Mouse (Mus musculus) frontal cortex, adult (tissue): Measurements from ENCODE around the gene Epn2.

Source experiments
- ATAC-seq: cut with Nextera tagmentation; 2 replicates; pipeline ENCODE4 v1.9.2; 2017; ENCODE audit warnings: mild to moderate bottlenecking, moderate library complexity, mixed read lengths; ENCODE audit not compliant: low TSS enrichment

Gene Epn2

DNA sequence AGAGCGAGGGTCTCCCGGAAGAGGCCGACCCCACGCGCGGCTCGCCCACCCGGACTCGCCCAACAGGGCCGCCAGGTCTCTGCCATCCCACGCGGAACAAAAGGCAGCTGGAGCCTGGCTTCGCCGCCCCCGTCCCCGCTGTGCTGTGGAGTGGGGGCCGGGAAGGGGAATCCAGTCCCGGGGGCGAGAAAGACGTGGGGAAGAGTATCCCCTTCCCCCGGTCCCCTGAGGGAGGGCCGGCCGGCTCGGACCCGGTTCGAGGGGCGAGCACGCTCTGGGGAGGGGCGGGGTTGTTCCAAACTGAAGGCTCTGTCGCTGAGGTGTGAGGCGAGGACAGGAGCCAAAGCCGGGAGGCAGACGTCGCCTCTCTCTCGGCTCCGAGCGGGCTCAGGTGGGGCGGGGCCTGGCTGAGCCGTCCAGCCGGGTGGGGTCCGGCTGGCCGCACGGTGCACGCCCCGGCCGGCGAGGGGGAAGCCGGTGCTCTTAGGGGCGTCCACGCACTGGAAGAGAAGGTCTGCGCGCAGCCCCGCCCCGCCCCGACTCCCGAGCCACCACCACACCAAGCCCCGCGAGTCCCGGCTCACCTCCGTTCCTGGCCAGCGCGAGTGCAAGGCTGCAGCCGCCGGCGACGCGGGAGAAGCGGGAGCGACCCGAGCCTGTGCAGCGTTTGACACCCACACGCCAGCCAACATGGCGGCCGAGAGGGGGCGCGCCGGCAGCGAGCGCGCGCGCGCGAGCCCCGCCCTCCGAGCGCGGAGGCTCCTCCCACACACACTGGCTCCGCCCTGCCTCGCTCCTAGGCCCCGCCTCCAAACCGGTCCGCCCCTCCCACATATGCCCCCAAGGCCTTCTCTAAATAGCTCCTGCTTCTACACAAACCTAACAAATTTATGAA, at the start of gene Epn2:
Gene Epn2 (minus strand): TSS at position 705 of the 895 bp plus-strand sequence.
- peak; percentile 75 for ATAC-seq

DNA sequence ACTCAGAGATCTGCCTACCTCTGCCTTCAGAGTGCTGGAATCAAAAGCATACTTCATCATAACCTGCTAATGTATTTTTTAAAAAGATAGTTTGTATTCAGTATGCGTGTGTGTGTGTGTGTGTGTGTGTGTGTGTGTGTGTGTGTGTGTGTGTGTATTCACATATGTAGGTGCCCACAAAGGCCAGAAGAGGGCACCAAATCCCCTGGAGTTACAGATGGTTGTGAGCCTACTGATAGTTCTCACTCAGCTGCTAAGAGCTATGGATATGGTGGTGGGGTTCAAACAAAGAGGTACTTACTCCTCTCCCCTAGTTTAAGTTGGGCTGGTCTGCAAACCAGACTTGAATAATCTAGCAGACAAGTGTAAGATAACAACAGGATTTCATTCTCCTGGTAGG, 47.0 kb upstream of the Epn2 start:
- no peak for ATAC-seq

DNA sequence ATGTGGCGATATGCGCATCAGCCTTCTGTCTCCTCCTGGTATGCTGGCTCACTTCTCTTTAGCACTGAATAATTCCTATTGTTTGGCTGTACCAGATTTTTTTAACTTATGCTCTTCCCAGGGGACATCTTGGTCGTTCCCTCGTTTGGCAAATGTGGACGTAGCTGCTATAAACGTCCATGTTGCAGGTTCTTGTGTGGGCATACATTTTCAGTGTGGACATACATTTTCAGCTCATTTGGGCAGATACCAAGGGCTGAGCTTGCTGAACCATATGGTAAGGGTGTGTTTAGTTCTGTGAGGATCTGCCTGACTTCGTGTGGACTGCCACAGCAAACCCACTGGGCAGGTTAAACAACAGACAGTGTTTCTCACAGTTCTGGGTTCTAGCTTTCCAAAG, 45.6 kb upstream of the Epn2 start:
- peak; percentile 76 for ATAC-seq

DNA sequence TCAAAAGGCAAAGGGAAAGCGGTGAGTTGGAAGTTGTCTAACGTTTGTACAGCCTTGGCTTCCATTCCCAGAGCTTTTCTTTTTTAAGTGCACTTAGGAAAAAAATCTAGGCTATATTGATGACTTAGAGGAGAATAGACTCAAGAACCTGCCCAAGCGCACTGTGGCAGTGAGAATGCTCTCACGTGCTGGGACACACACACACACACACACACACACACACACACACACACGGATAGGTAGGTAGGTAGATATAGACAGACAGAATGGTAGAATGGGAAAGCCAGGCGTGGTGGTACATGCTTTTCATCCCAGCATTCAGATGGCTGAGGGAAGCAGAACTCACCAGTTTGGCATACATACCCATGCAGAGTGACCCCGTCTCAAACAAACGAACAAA, 41.3 kb upstream of the Epn2 start:
- ATAC-seq: no peak

DNA sequence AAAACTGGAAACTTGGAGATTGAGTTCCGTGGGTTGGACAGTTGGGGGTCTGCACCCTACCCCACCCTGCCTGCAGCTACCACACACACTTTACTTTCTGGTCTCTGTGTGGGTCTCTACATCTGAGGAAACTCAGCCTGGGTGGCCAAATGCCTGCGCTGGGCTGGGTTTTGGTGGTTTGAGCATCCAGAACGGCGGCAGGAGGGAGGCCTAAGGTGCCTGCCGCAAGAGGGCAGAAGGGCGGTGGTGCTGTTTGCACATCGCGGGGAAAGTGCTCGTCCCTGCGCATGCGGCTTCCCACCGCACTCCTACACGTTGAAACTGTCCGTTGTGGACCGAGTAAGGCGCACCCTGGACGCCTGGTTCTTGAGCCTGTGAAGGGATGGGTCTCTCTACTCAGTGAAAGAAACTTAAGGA, 40.8 kb upstream of the Epn2 start:
- peak; percentile 75 for ATAC-seq

DNA sequence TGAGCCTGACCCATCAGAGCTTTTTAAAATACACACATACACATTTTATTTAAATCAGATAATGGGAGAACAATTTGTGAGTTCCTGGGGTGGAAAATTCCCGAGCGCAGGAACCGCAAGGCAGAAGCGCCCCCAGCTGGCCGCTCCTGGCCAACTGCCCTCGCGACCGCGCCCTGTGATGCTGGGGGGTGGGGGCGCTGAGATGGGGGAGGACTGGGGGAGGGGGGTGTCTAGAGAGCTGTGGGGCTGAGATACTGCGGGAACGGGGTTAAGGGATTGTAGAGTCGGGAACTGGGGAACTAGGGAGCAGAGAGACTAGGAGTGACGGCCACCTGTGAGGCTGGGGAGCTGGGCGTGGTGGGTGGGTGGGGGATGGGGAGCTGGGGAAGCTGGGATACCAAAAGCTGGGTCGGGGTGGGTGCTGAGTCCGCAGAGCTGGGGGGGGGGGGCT, 40.3 kb upstream of the Epn2 start:
- ATAC-seq: 0 out of 2 replicates have a peak, but pooled peaks have one; percentile 21

DNA sequence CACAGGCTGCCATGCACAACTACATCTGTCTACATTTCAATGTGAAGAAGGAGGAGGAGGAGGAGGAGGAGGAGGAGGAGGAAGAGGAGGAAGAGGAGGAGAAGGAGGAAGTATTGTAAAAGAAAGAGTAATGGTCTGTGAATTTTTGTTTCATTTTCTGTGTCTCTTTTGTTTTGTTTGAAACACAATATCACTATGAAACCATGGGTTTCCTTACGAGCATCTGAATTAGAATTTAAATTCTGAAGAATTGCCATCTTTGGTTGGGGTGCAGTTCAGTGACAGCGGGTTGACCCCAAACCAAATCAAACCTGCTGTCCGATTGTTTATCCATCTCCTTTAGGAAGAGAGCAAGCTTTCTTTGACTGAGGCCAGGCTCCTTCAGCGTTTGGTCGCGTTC, 39.9 kb upstream of the Epn2 start:
- ATAC-seq: no peak

DNA sequence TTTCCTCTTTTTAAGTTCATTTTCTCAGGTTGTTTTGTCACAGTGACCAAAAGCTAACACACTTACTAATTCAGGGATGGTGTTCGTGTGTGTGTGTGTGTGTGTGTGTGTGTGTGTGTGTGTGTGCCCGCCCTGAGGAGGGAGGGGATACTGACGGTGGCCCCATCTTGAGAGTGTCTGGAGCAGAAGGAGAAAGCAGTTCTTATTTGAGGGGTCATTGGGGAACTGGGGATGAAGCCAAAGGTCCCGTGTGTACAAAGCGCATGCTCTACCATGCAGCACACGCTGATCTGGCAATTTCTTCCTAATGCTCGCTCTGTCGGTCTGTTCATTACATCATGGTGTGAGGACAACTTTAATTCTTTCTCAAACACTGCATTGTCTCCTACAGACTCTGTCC, 39.1 kb upstream of the Epn2 start:
- ATAC-seq: no peak

DNA sequence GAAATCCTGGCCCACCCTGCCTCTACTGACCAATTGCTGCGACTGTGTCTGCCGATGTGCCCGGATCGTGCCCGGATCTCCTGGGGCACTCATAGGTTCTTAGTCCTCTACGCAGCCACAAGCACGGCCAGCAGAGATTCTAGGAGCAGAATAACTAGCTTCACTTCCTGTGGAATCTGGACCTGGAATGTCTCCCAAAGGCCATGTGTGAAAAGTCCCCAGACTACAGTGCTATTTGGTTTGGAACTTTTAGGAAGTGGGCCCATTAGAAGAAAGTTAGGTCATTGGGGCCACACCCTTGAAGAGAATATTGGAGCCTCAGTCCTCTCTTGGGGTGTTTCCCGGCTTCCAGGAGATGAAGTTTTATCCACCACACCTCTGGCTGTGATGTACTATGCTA, 38.6 kb upstream of the Epn2 start:
- ATAC-seq: no peak

DNA sequence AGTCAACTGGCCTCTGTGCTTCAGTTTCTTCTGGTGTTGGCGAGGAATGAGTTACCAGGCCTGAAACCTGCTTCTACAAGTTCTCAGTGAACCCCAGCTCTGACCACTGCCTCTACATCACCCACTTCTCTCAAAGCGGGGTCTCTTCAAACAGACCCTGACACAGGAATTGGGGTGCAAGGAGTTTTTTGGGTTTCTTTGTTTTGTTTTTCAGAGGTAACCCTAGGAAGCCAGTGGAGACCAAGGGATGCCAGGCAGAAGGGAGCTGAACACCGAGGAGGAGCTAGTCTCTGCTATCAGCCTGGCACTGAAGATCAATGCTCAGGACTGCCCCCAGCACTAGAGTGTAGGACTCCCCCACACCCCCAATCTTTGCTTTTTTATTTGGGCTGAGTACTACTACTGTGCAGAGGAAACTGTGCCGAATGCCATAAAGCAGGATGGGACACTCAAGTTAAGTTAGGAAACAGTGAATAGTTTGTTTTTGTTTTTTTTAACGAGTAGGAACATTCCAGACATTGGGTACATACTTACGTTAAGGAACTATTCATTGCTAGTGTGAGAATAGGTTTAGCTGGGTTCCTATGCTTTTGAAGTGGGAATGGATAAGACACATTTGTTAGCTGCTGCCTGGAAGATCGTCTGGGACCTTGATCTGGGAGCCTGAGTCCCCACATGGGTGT, 37.9 kb upstream of the Epn2 start:
- no peak for ATAC-seq

DNA sequence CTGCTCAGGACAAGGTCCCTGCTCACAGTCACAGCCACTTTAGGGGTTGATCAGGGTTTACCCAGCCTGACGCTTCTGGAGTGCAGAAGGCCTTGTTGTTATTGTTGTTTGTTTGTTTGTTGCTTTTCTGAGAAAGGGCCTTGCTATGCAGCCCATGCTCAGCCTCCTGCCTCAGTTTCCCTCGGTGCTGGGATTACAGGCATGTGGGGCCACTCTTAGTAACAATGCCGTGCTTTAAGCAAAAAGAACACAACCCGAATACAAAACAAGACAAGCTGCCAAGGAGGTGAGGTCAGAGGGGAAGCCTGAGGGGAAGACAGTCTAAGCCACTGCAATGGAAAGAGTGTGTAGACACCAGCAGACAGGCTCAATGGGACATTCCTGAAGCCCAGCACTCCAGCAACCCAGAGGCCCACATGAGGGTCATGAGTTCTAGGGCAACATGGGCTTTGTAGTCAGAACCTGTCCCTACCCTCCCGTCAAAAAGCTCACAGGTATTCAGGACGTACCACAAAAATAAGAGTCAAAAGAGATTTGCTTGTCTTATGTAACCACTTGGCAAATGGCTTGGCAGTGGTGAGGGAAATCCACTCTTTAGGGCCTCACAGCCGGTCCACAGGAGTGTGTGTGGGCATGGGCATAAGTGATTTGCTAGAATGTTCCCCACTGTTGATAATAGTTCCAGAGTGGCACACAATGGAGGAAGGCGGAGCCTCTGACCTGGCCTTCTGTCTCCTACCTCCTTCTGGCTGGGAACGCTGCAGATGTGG, 37.2 kb upstream of the Epn2 start:
- ATAC-seq: no peak

DNA sequence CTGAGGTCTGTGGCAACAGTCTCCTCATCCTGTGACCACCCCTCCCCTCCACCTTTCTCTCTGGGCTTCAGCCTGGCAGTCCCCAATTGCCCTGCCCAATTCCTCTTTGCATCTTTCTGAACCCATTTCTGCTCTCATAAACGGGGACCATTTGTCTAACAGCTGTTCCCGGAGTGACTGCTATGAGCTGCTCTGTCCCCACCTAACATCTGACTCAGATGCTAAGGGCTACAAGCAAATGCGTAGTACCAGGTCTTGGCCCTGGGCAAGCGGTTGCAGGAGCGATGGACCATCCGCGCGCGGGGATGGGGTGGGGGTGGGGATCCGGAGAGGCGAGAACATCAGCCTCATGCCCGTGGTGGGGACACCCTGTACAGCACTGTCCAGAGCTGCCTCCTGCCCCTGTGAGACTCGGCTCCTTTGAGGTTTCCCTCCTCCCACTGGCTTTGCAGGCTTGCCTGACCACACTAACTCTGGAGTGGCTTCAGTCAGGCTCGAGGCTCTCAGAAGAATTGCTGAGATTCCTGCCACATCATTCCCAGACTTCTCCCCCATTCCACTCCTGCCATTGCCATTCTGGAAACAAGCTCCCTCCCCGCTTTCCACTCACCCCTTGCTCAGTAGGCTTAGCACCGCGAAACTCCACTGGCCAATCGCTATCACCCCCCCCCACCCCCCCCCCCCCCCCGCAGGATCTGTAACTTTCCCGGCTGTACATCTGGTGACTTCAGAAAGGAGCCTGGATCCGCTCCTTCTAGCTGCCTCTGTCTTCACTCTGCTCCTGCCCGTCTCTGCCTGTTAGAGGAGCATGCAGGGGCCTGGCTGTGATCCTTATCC, 36.4 kb upstream of the Epn2 start:
- no peak for ATAC-seq

DNA sequence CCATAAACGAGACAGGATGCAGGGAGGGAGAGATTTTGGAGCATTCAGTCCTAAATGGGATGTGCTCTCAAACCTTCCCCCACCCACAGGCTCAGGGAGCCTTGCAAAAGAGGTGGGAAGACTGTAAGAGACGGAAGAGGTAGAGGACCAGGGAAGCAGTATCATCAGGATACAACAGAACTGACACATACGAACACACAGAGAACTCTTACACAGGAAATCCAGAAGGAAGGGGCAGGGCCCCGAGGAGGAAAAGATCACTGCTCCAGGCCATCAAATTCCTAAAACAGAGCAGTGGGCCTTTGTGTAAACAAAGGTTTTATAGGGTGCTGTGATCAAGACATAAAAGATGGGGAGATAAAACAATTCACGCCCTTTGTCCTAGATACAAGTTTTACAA, 34.9 kb upstream of the Epn2 start:
- no peak for ATAC-seq

DNA sequence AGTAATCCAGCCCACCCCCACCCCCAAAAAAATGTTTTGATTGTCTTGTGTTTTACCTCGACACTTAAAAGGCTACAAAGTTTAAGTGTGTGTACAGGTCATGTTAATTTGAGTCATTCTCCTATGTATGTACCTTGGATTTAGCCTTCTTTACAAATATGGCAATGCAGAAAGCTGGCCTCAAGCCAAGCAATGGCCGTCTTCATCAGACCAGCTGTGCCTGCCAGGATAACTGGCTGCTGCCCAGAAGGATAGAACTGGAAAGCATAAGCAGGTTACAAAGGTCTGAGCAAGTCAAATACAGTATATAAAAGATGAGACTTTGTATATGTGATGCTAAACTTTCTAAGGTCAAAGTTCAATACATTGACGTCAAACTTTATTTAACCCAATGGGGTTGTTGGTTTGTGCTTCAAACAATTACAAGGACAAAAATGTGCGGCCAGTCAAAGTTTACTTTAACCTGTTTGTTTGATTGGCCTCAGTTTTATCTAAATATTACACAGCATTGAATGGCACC, 32.7 kb upstream of the Epn2 start:
- no peak for ATAC-seq

DNA sequence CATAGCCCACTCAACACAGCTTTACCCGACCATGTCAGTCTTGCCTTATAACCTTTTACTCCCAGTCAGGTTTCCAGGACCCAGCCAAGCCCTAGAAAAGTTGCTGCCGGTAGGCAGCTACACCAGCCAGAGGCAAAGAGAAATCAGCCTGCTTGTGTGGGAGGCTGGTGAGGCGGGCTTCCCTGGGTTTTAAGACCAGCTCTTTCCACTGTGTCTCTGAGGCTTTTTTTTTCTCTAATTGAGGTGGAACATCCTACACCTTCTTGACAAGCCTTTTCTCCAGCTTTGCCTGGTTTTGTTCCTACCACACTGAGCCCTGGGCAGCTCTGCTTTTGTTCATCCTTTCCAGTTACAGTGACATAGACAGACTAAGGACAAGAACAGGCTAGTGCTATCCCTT, 31.7 kb upstream of the Epn2 start:
- ATAC-seq: peak; percentile 69; the same call in 1 of the 2 replicates

DNA sequence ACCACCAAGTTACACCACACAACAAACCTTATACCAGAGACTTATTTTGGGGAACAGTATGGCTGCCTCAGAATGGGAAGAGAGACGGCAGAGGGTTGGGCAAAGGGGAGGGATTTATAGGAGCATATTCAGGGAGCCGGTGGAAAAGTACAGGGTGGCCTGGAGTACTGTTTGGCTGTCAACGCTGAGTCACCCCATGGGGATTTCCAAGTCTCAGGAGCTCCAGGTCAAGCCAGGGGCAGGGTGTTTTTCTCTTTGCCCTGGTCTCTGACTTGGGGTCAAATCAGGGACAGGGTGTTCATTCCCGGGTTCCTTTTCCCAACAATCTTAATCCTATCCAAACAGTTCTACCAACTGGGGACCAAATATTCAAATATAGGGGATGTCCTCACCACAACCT, 28.6 kb upstream of the Epn2 start:
- ATAC-seq: no peak

DNA sequence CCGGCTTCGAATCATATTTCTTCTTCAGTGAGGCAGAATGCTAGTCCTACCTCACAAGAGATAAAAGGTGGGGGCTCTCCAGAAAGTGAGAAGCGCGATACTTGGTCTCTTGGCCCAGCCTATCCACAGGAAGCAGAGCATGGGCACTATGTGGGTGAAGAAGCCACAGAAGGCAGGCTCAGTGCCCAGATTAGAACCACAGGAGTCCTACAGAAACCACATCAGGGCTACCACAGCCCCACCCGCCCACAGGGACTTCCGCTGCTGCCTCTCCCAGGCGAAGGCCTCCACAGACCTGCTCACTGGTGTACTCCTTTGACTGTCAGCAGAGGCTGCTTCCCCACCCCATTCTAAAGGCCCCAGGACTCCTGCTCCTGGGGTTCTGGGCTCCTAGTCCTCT, 23.2 kb upstream of the Epn2 start:
- no peak for ATAC-seq

DNA sequence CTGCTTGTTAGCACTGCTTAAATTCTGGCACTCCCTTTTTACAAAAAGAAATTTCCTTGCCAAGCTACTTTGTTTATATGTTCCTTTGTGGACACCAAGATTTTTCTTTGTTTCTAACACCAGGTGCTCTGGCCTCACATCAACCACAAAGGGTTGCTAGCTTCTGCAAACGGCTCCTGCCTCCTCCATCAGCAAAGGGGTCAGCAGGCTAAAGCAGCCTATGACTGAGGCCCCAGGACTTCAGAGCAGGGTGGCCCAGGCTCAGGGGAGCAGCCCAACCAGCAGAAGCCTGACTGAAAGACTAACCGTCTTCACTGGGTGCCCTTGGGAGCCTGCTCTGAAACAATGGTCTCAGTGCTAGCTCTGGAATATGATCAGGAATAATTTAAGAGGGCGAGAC, 22.0 kb upstream of the Epn2 start:
- ATAC-seq: no peak

DNA sequence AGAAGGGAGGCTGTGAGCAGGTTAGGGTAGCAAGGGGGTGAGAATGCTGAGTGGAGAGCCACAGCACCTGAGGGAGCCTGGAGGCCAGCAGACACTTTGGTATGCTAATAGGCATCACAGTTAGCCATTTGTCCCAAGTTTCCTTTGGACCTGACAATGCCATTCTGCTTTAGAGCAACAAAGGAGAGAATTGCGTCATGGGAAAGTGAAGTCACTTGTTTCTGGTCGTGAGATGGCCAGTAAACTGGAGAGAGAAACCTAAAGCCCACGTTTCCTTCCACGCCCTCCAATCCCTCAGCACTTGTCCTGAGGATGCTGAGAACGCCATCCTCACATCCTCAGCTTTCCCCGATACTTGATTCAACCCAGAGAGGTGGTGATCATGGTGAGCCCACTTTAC, 18.9 kb upstream of the Epn2 start:
- ATAC-seq: no peak

DNA sequence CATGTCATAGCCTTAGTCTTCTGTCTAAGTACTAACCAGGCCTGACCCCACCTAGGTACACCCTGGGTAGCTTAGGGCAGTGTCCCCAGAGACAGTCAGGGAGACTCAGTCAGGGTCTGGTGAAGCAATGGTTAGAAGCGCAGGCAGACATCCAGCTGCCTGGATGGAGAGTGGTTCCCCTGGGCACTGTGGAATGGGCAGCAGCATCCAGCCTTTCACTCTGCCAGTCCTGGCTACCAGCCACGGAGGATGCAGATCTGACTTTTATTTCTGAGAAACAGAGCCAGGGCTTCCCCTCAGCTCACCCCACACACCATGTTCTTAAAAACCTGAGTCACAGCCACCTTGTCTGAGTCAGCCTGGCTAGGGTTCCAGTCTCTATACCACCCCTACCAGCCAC, 18.0 kb upstream of the Epn2 start:
- no peak for ATAC-seq

DNA sequence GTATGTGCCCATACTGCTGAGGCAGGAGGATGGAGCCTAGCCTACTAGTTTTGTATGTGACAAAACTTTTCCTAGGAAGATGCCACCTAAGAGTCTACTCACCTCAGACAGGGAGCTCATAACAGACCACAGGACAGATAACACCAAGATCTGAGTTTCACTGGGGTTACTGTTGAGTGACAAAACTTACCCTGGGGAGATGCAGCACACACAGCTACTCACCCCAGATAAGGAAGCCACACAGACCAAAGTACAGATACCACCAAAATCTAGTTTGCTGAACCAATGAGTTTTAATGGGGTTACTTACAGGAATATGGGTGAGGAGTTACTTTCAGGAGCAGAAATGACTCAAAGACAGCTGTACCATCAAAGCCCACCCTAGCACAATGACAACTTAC, 13.6 kb upstream of the Epn2 start:
- no peak for ATAC-seq
